Mouse (Mus musculus): Measurements from ENCODE around the gene Rcor1. TPM values are rescaled to one million over a fixed set of nuclear protein-coding genes. Genes with fewer than 3 reads are reported as not detected.

Gene Rcor1
- polyA plus RNA-seq, 1 experiment from 2014 or later: 3.6 TPM

DNA sequence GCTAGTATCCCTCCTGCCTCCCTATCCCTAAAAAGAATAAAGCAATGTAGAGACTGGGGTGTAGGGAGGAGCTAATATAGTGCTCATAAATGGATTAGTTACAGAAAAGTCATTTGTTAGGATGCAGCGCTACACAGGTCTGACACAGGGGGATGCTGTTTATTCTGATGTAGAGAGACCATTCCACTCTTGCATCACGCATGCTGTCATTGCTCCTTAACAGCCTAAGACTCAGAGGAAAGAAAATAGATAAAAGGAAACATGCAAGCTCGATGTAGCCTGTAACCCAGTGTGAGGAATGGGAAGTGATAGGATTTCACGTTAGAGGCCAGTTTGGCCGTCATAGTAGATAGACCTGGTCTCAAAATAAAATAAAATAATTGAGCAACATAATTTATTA, 31.9 kb downstream of the Rcor1 start:
- WGBS (ENCODE audit: insufficient replicate concordance): 62% methylated on average over 5 of the region's 5 CpGs
- TF ChIP-seq EP300 (IDR thresholded peaks at IDR 0.05; ENCODE audit: low read depth) (no peak), CTCF (IDR thresholded peaks at IDR 0.05; ENCODE audit: low read depth) (no peak)
- H3K9me3 ChIP-seq (ENCODE audit: low read length): no peaks in the 10 kb centered on the region
- H3K4me3 ChIP-seq (ENCODE audit: low read depth, low read length): no peak overlapping the region
- H3K4me2 ChIP-seq (ENCODE audit: low read depth, low read length): 0 out of 2 replicates have a peak overlapping the region, but pooled peaks have one; percentile 48
- H3K36me3 ChIP-seq (replicated peaks; ENCODE audit: insufficient read depth, low read length): 0 out of 2 replicates have a peak, but pooled peaks cover 4% of the 10 kb centered on the region
- H3K4me1 ChIP-seq (ENCODE audit: insufficient read depth): no peaks in the 10 kb centered on the region
- H3K27ac ChIP-seq (ENCODE audit: low read depth): no peak overlapping the region
- DNase-seq: no peak
- H3K9ac ChIP-seq (replicated peaks): no peak overlapping the region; the same call in 1 of the 2 replicates
- ATAC-seq: no peak
- no peaks in the 10 kb centered on the region for H3K27me3 ChIP-seq (ENCODE audit: insufficient read depth, low read length)

DNA sequence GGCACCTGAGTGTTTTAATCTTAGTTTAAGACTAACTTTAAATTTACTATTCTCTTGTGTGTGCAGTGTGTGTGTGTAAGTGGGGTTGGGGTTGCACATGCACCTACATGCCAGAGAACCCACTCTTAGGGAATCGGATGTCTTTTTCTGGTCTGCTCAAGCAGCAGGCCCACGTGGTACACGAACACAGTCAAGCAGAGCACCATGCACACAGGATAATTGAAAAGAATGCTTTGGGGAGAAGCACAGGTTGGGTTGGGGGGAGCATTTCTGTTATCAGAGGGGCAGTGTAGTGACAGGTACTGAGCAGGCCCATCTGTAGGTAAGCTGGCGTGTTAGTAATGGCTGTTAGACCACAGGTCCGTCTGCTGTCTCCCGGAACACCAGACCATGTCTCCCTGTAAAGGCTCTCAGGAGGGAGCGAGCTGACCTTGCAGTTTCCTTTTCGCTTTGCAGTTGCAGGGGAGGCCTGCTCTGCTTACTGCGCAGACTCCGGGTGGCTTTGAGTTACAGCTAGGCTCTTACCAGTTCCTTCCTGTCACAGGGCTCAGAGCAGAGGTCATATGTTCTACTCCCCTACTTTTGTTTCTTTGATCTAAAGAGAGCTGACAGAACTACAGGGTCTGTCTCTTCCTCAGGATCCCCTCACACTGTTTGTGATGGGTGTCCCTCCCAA, 32.5 kb downstream of the Rcor1 start:
- peak; percentile 55 for DNase-seq
- no peaks in the 10 kb centered on the region for H3K27me3 ChIP-seq (ENCODE audit: insufficient read depth, low read length)
- H3K9ac ChIP-seq (replicated peaks): no peak overlapping the region
- TF ChIP-seq CTCF (IDR thresholded peaks at IDR 0.05; ENCODE audit: low read depth) (no peak), EP300 (IDR thresholded peaks at IDR 0.05; ENCODE audit: low read depth) (no peak)
- ATAC-seq: peak; percentile 56
- 0 out of 2 replicates have a peak, but pooled peaks cover 4% of the 10 kb centered on the region for H3K36me3 ChIP-seq (replicated peaks; ENCODE audit: insufficient read depth, low read length)
- 49% methylated on average over 10 of the region's 10 CpGs for WGBS (ENCODE audit: insufficient replicate concordance)
- peak overlapping the region; percentile 51; the same call in 1 of the 2 replicates for H3K27ac ChIP-seq (ENCODE audit: low read depth)
- H3K4me1 ChIP-seq (ENCODE audit: insufficient read depth): 0 out of 2 replicates have a peak, but pooled peaks cover 4% of the 10 kb centered on the region
- H3K9me3 ChIP-seq (ENCODE audit: low read length): no peaks in the 10 kb centered on the region
- no peak overlapping the region for H3K4me3 ChIP-seq (ENCODE audit: low read depth, low read length)
- peak overlapping the region; percentile 48 for H3K4me2 ChIP-seq (ENCODE audit: low read depth, low read length)

DNA sequence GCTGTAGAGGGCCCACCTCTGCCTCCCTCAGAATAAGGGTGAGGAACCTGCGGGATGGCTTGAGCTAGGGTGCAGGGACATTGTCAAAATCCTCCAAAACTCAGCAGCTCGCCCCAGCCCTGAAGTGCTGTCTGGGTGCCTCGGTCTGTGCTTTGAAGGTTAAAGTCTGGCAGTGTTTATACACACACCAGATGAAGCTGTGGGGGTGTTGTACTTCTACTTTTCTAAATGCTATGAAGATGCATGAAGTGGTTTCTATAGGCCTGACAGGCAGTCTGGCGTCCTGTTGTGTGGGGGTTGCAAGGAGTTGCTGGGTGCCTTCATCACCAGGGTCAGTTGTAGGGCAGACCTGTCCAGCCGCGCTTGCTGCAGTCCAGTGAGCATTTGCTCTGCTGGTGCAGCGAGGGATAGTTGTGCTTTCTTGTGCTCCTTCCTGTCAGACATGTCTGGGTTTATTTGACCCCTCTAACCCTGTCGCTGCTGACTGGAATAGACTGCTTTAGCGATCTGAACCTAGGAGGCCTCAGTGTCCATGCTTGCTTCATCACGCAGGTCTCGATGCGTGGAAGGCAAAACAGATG, 37.3 kb downstream of the Rcor1 start:
- no peaks in the 10 kb centered on the region for H3K27me3 ChIP-seq (ENCODE audit: insufficient read depth, low read length)
- no peak overlapping the region for H3K4me3 ChIP-seq (ENCODE audit: low read depth, low read length)
- TF ChIP-seq EP300 (IDR thresholded peaks at IDR 0.05; ENCODE audit: low read depth) (no peak), CTCF (IDR thresholded peaks at IDR 0.05; ENCODE audit: low read depth) (no peak)
- DNase-seq: no peak
- no peak for ATAC-seq
- H3K9ac ChIP-seq (replicated peaks): no peak overlapping the region
- H3K4me1 ChIP-seq (ENCODE audit: insufficient read depth): 0 out of 2 replicates have a peak, but pooled peaks cover 4% of the 10 kb centered on the region
- no peak overlapping the region for H3K27ac ChIP-seq (ENCODE audit: low read depth)
- no peak overlapping the region for H3K4me2 ChIP-seq (ENCODE audit: low read depth, low read length)
- WGBS (ENCODE audit: insufficient replicate concordance): 70% methylated on average over 12 of the region's 12 CpGs
- no peaks in the 10 kb centered on the region for H3K36me3 ChIP-seq (replicated peaks; ENCODE audit: insufficient read depth, low read length)
- H3K9me3 ChIP-seq (ENCODE audit: low read length): no peaks in the 10 kb centered on the region

DNA sequence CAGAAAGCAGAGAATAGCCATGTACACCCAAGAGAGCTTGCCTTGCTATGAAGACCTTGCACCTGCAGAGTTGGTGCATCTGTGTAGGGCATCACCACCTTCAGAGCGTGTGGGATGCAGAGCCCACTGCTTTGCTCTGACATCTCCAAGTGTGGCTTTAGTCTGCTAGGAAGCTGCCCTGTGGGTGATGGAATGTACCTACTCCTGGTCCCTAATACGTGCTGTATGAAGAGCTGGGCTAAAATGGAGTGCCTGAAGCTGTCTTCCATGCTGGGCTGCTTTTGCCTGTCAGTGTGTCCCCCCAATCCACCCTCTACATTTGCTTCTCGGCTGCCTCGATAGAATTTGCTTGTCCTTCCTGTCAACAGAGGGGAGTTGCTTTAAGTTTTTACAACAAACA, 46.4 kb downstream of the Rcor1 start:
- Histone ChIP-seq H3K27ac (ENCODE audit: low read depth) (no peak overlapping the region), H3K9ac (replicated peaks) (no peak overlapping the region), H3K9me3 (ENCODE audit: low read length) (no peaks in the 10 kb centered on the region), H3K27me3 (ENCODE audit: insufficient read depth, low read length) (no peaks in the 10 kb centered on the region), H3K4me1 (ENCODE audit: insufficient read depth) (no peaks in the 10 kb centered on the region), H3K4me3 (ENCODE audit: low read depth, low read length) (no peak overlapping the region), H3K36me3 (replicated peaks; ENCODE audit: insufficient read depth, low read length) (peaks cover 21% of the 10 kb centered on the region), H3K4me2 (ENCODE audit: low read depth, low read length) (no peak overlapping the region)
- no peak for DNase-seq
- TF ChIP-seq EP300 (IDR thresholded peaks at IDR 0.05; ENCODE audit: low read depth) (no peak), CTCF (IDR thresholded peaks at IDR 0.05; ENCODE audit: low read depth) (no peak)
- ATAC-seq: no peak
- 85% methylated on average over 4 of the region's 4 CpGs for WGBS (ENCODE audit: insufficient replicate concordance)

DNA sequence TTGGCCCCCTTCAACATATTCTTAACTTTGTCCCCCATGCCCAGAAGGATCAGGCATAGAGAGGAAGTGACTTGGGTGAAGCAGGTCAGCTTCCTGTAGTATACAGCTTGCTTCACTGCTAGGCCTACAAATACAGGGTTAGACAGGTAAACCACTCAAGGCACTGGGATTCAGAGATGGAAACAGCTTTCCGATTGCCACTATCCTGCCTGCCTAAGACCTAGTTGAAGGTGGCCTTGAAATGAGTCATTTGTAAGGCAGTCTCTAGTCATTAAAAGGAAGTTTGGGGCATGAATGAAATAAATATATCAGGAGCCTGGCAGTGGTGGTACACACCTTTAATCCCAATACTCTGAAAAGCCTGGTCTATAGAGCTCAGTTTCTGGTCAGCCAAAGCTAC, 47.9 kb downstream of the Rcor1 start:
- Histone ChIP-seq H3K4me3 (ENCODE audit: low read depth, low read length) (no peak overlapping the region), H3K27me3 (ENCODE audit: insufficient read depth, low read length) (no peaks in the 10 kb centered on the region), H3K27ac (ENCODE audit: low read depth) (no peak overlapping the region), H3K4me1 (ENCODE audit: insufficient read depth) (peaks cover 3% of the 10 kb centered on the region; the same call in 1 of the 2 replicates), H3K9ac (replicated peaks) (no peak overlapping the region), H3K36me3 (replicated peaks; ENCODE audit: insufficient read depth, low read length) (peaks cover 18% of the 10 kb centered on the region), H3K9me3 (ENCODE audit: low read length) (no peaks in the 10 kb centered on the region), H3K4me2 (ENCODE audit: low read depth, low read length) (no peak overlapping the region)
- 81% methylated on average over 1 of the region's 1 CpGs for WGBS (ENCODE audit: insufficient replicate concordance)
- ATAC-seq (no peak), DNase-seq (no peak)
- TF ChIP-seq EP300 (IDR thresholded peaks at IDR 0.05; ENCODE audit: low read depth) (no peak), CTCF (IDR thresholded peaks at IDR 0.05; ENCODE audit: low read depth) (no peak)

DNA sequence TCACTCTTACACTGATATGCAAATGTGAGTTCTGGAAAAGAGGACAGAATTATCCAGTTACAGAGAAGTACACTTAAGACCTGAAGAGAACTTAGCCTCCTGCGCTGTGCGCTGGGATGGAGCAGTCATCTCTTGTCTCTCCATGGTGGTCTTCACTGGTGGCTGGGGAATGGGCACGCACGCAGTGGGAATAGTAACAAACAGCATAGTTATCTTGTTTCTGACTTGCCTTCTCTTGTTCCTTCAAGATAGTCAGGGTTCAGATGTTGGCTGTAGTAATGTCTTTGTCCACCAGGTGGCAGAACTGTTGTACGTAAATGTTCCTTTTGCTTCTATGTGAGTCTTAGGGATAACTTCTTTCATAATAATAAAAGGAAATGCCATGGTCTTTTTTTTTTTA, 49.0 kb downstream of the Rcor1 start:
- WGBS (ENCODE audit: insufficient replicate concordance): 33% methylated on average over 5 of the region's 5 CpGs
- peaks cover 3% of the 10 kb centered on the region; the same call in 1 of the 2 replicates for H3K4me1 ChIP-seq (ENCODE audit: insufficient read depth)
- H3K4me3 ChIP-seq (ENCODE audit: low read depth, low read length): no peak overlapping the region
- ATAC-seq (no peak), DNase-seq (peak; percentile 75)
- peaks cover 8% of the 10 kb centered on the region for H3K36me3 ChIP-seq (replicated peaks; ENCODE audit: insufficient read depth, low read length)
- H3K9ac ChIP-seq (replicated peaks): no peak overlapping the region
- H3K9me3 ChIP-seq (ENCODE audit: low read length): no peaks in the 10 kb centered on the region
- no peak overlapping the region for H3K4me2 ChIP-seq (ENCODE audit: low read depth, low read length)
- H3K27me3 ChIP-seq (ENCODE audit: insufficient read depth, low read length): no peaks in the 10 kb centered on the region
- TF ChIP-seq EP300 (IDR thresholded peaks at IDR 0.05; ENCODE audit: low read depth) (no peak), CTCF (IDR thresholded peaks at IDR 0.05; ENCODE audit: low read depth) (peak; percentile 88)
- H3K27ac ChIP-seq (ENCODE audit: low read depth): no peak overlapping the region

All from liver, postnatal 0 days (tissue).